Mouse (Mus musculus) G1E (cell line): ENCODE measurements around the gene Dctn3. TPM values are rescaled to one million over a fixed set of nuclear protein-coding genes. Genes with fewer than 3 reads are reported as not detected.
"Not testable (repeated sequence)": the region's sequence is repeated elsewhere in the genome, so short reads cannot be mapped to it uniquely, and the experiment has no call there.

Source experiments
- ATAC-seq: 2 replicates; pipeline ENCODE4 v1.8.0; 2016; ENCODE audit warnings: mild to moderate bottlenecking; ENCODE audit not compliant: insufficient number of reproducible peaks, poor library complexity, low FRiP score, severe bottlenecking; ENCODE audit errors: extremely low read depth
- DNase-seq: peaks from one replicate; pipeline ENCODE4 v3.0.0; 2012; ENCODE audit warnings: low spot score
- H3K27me3 ChIP-seq: 2 replicates; pipeline ENCODE4 v1.6.1; 2012; ENCODE audit warnings: mild to moderate bottlenecking, low read length, inconsistent platforms; ENCODE audit not compliant: insufficient read depth
- H3K36me3 ChIP-seq: replicated peaks from 2 replicates; pipeline ENCODE3; 2012; ENCODE audit warnings: mild to moderate bottlenecking, inconsistent platforms
- H3K4me1 ChIP-seq: 2 replicates; pipeline ENCODE4 v1.6.1; 2012; ENCODE audit warnings: low read depth, low read length, inconsistent platforms, mixed read lengths; ENCODE audit not compliant: insufficient read depth
- H3K4me3 ChIP-seq: 2 replicates; pipeline ENCODE4 v1.5.1; 2012; ENCODE audit warnings: low read depth, mild to moderate bottlenecking, inconsistent platforms, low read length, moderate library complexity, mixed read lengths
- H3K9me3 ChIP-seq: replicated peaks from 2 replicates; pipeline ENCODE4 v1.6.1; 2012; ENCODE audit warnings: inconsistent platforms
- polyA plus RNA-seq: library from polyadenylated mRNA; stranded (reverse); fragments of >175 nt; gene quantifications from 2 replicates; pipeline ENCODE4 v1.2.3, GENCODE M21; 2012
- total RNA-seq, 2 experiments: library from RNA; stranded (forward) in 1 of 2; stranded (reverse) in 1 of 2; fragments of 200-1000 nt in 1 of 2; fragments of >200 nt in 1 of 2; fragmentation: Nextera tagmentation in 1 of 2; gene quantifications; 2 replicates each; pipeline ENCODE4 v1.2.3; 2014 to 2017

Dctn3 gene
- total and polyA plus RNA-seq, 3 experiments: 95.3 to 187 (median 178) TPM

GRCm38 (mm10) chr4:41698421-41699016 is 24.5 kb downstream of the Dctn3 start:
- H3K9me3 ChIP-seq, DNase-seq, H3K36me3 ChIP-seq, ATAC-seq, H3K4me1 ChIP-seq, H3K4me3 ChIP-seq, H3K27me3 ChIP-seq: not testable (repeated sequence)

GRCm38 (mm10) chr4:41696930-41697841 is 25.8 kb downstream of the Dctn3 start, which contains the start of gene Cntfr:
Cntfr (minus strand) TSS chr4:41697089.
- ATAC-seq, DNase-seq, H3K4me3 ChIP-seq, H3K9me3 ChIP-seq, H3K36me3 ChIP-seq, H3K4me1 ChIP-seq, H3K27me3 ChIP-seq: not testable (repeated sequence)

GRCm38 (mm10) chr4:41696452-41696851 is 26.5 kb downstream of the Dctn3 start:
- DNase-seq, H3K4me1 ChIP-seq, H3K27me3 ChIP-seq, H3K9me3 ChIP-seq, H3K36me3 ChIP-seq, H3K4me3 ChIP-seq, ATAC-seq: not testable (repeated sequence)

GRCm38 (mm10) chr4:41695800-41696199 is 27.2 kb downstream of the Dctn3 start:
- not testable (repeated sequence) for DNase-seq, ATAC-seq, H3K4me3 ChIP-seq, H3K36me3 ChIP-seq, H3K9me3 ChIP-seq, H3K4me1 ChIP-seq, H3K27me3 ChIP-seq

- H3K27me3 ChIP-seq, DNase-seq, H3K4me3 ChIP-seq, ATAC-seq, H3K9me3 ChIP-seq, H3K4me1 ChIP-seq, H3K36me3 ChIP-seq: not testable (repeated sequence)
These were observed 29.5 kb downstream of the Dctn3 start for GRCm38 (mm10) chr4:41693511-41693910.

GRCm38 (mm10) chr4:41690014-41690413 is 33.0 kb downstream of the Dctn3 start:
- H3K4me1 ChIP-seq, H3K36me3 ChIP-seq, H3K27me3 ChIP-seq, H3K4me3 ChIP-seq, DNase-seq, ATAC-seq, H3K9me3 ChIP-seq: not testable (repeated sequence)

- DNase-seq, H3K36me3 ChIP-seq, H3K9me3 ChIP-seq, H3K4me1 ChIP-seq, ATAC-seq, H3K4me3 ChIP-seq, H3K27me3 ChIP-seq: not testable (repeated sequence)
These were observed 34.4 kb downstream of the Dctn3 start for GRCm38 (mm10) chr4:41688562-41688961.

- not testable (repeated sequence) for H3K4me3 ChIP-seq, H3K4me1 ChIP-seq, DNase-seq, H3K9me3 ChIP-seq, H3K36me3 ChIP-seq, ATAC-seq, H3K27me3 ChIP-seq
These were observed 37.0 kb downstream of the Dctn3 start for GRCm38 (mm10) chr4:41685882-41686492.

GRCm38 (mm10) chr4:41684931-41685453 is 38.0 kb downstream of the Dctn3 start:
- H3K4me3 ChIP-seq, H3K4me1 ChIP-seq, ATAC-seq, H3K27me3 ChIP-seq, H3K36me3 ChIP-seq, H3K9me3 ChIP-seq, DNase-seq: not testable (repeated sequence)

GRCm38 (mm10) chr4:41684131-41684930 is 38.6 kb downstream of the Dctn3 start:
- H3K4me1 ChIP-seq, H3K27me3 ChIP-seq, H3K4me3 ChIP-seq, ATAC-seq, H3K9me3 ChIP-seq, H3K36me3 ChIP-seq, DNase-seq: not testable (repeated sequence)

- not testable (repeated sequence) for H3K4me1 ChIP-seq, H3K9me3 ChIP-seq, ATAC-seq, H3K4me3 ChIP-seq, DNase-seq, H3K27me3 ChIP-seq, H3K36me3 ChIP-seq
These were observed 39.7 kb downstream of the Dctn3 start for GRCm38 (mm10) chr4:41683303-41683702.
